Mouse (Mus musculus): ENCODE results near the gene Prop1. TPM values are rescaled to one million over a fixed set of nuclear protein-coding genes. Genes with fewer than 3 reads are reported as not detected.

Gene Prop1
- polyA plus RNA-seq, 1 experiment, result not detected

DNA sequence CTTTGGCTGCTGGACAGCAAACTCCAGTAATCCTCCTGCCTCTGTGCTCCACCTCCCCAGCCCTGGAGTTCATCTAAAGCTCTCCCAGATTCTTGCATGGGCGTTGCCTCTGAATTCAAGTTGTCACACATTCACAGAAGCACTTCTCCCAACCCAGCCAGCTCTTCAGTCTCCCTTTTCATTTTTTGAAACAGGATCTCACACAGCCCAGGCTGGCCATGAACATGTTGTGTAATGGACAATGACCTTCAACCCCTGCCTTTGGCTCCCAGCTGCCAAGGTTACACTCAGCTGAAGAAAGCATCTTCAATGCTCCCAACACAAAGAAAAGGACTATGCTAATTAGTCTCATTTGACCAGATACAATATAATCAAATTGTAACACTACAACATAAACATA, 40.3 kb downstream of the Prop1 start:
- Histone ChIP-seq H3K4me3 (replicated peaks; ENCODE audit: control insufficient read depth, low read depth, low read length) (no peak overlapping the region), H3K27ac (ENCODE audit: control insufficient read depth, insufficient read depth, low read depth, low read length, poor library complexity) (no peak overlapping the region), H3K4me1 (ENCODE audit: control insufficient read depth, insufficient read depth, low read length) (no peaks in the 10 kb centered on the region)
- 76% methylated on average over 1 of the region's 1 CpGs for WGBS
- TF ChIP-seq POLR2A (IDR thresholded peaks at IDR 0.05; ENCODE audit: borderline replicate concordance, control insufficient read depth, low read depth, low read length) (no peak), CTCF (IDR thresholded peaks at IDR 0.05; ENCODE audit: control insufficient read depth, insufficient read depth, low read length) (no peak)

DNA sequence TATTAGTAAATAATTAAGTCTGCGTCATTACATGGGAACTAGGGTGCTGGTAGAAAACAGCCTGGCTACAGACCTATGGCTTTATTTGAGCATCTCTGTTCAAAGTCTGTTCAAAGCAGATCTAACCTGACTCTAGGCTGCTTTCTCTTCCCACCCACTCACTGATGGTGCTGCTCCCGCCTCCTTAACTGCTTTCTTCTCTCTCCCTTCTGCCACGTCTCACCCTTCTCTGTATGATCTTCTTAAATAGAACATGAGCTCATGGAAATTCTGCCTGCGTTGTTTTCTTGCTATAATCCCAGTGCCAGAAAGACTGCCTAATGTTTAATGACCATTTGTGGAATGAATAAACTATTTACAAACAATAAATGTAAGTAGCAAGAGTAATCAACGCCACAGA, 45.4 kb downstream of the Prop1 start:
- Histone ChIP-seq H3K27ac (ENCODE audit: control insufficient read depth, insufficient read depth, low read depth, low read length, poor library complexity) (no peak overlapping the region), H3K4me1 (ENCODE audit: control insufficient read depth, insufficient read depth, low read length) (no peaks in the 10 kb centered on the region), H3K4me3 (replicated peaks; ENCODE audit: control insufficient read depth, low read depth, low read length) (no peak overlapping the region)
- TF ChIP-seq POLR2A (IDR thresholded peaks at IDR 0.05; ENCODE audit: borderline replicate concordance, control insufficient read depth, low read depth, low read length) (no peak), CTCF (IDR thresholded peaks at IDR 0.05; ENCODE audit: control insufficient read depth, insufficient read depth, low read length) (no peak)
- 90% methylated on average over 5 of the region's 5 CpGs for WGBS

Other genes starting within 250 kb of the Prop1 start
- gene Zfp354c, start 126.0 kb downstream of the Prop1 start, polyA plus RNA-seq (2011; ENCODE audit: insufficient read depth, insufficient read length, low replicate concordance, missing spikeins), result 0.61 and 0.65 TPM in 2 replicates
- gene Zfp879, start 112.2 kb downstream of the Prop1 start, polyA plus RNA-seq (2011; ENCODE audit: insufficient read depth, insufficient read length, low replicate concordance, missing spikeins), result not detected in 2 replicates
- gene Grm6, start 103.1 kb downstream of the Prop1 start, polyA plus RNA-seq (2011; ENCODE audit: insufficient read depth, insufficient read length, low replicate concordance, missing spikeins), result 0.59 TPM in 1 of 2 replicates, not detected in the other
- gene Zfp454, start 66.1 kb downstream of the Prop1 start, polyA plus RNA-seq (2011; ENCODE audit: insufficient read depth, insufficient read length, low replicate concordance, missing spikeins), result not detected in 2 replicates
- gene Zfp2, start 37.6 kb downstream of the Prop1 start, polyA plus RNA-seq (2011; ENCODE audit: insufficient read depth, insufficient read length, low replicate concordance, missing spikeins), result 0.55 and 0.70 TPM in 2 replicates
- gene Zfp354b, start 22.1 kb downstream of the Prop1 start, polyA plus RNA-seq (2011; ENCODE audit: insufficient read depth, insufficient read length, low replicate concordance, missing spikeins), result not detected in 2 replicates
- gene 4933414I15Rik, start 10.0 kb downstream of the Prop1 start, polyA plus RNA-seq (2011; ENCODE audit: insufficient read depth, insufficient read length, low replicate concordance, missing spikeins), result not detected in 2 replicates
- not detected in 2 replicates for gene Olfr1378, start 12.8 kb upstream of the Prop1 start, polyA plus RNA-seq (2011; ENCODE audit: insufficient read depth, insufficient read length, low replicate concordance, missing spikeins)
- not detected in 2 replicates for gene Olfr1377, start 28.2 kb upstream of the Prop1 start, polyA plus RNA-seq (2011; ENCODE audit: insufficient read depth, insufficient read length, low replicate concordance, missing spikeins)
- not detected in 2 replicates for gene Olfr51, start 49.8 kb upstream of the Prop1 start, polyA plus RNA-seq (2011; ENCODE audit: insufficient read depth, insufficient read length, low replicate concordance, missing spikeins)
- not detected in 2 replicates for gene Olfr54, start 60.5 kb upstream of the Prop1 start, polyA plus RNA-seq (2011; ENCODE audit: insufficient read depth, insufficient read length, low replicate concordance, missing spikeins)
- gene Olfr1375, start 94.3 kb upstream of the Prop1 start, polyA plus RNA-seq (2011; ENCODE audit: insufficient read depth, insufficient read length, low replicate concordance, missing spikeins), result not detected in 2 replicates
- gene Zfp354a, start 105.5 kb upstream of the Prop1 start, polyA plus RNA-seq (2011; ENCODE audit: insufficient read depth, insufficient read length, low replicate concordance, missing spikeins), result 0.45 and 0.80 TPM in 2 replicates